ENCODE assay signal across 15 mouse cellular contexts in genomic region chr1:133125640-133126364, GRCm38 (mm10). TPM values are rescaled to one million over a fixed set of nuclear protein-coding genes. Genes with fewer than 3 reads are reported as not detected.
DNase-seq lines count a peak whose midpoint lies in the region; ATAC-seq and TF ChIP-seq lines count a peak whose summit lies in the region.
"Had no signal": no experiment of that assay in that cellular context is flagged by ENCODE, and none has a peak within 500 bp of the region (broad histone marks: within the 10 kb centered on the region; RNA-seq: fewer than 3 reads in every experiment).

No protein-coding gene starts in this region.

- TF ChIP-seq POLR2A in MEL (IDR thresholded peaks at IDR 0.05; ENCODE audit: control insufficient read depth in 1 of 2, insufficient read depth in 1 of 2, low read depth in 1 of 2, low read length in 2 of 2, poor library complexity in 1 of 2), result no peak
- TF ChIP-seq POLR2A in small intestine, adult 2 months (IDR thresholded peaks at IDR 0.05; ENCODE audit: low read depth, low read length), result no peak

- H3K36me3 ChIP-seq in hindbrain, embryonic 11.5 days (ENCODE audit: control insufficient read depth, insufficient read depth, low read length), result no peaks in the 10 kb centered on the region
- H3K36me3 ChIP-seq in hindbrain, embryonic 16.5 days (ENCODE audit: control insufficient read depth, insufficient read depth, low read length), result no peaks in the 10 kb centered on the region
- H3K36me3 ChIP-seq in lung, postnatal 0 days (ENCODE audit: insufficient read depth, low read length), result no peaks in the 10 kb centered on the region
- peaks cover 0 to 2% of the 10 kb centered on the region in 2 experiments; a peak in 2 of 4 replicates for H3K36me3 ChIP-seq in MEL (ENCODE audit: control insufficient read depth in 1 of 2, insufficient read depth in 2 of 2, low read length in 2 of 2)
- H3K36me3 ChIP-seq in small intestine, adult 2 months (ENCODE audit: control insufficient read depth, insufficient read depth, low read length), result no peaks in the 10 kb centered on the region
- H3K36me3 ChIP-seq in forebrain, embryonic 15.5 days, result no peaks in the 10 kb centered on the region
- H3K36me3 ChIP-seq: hindbrain, embryonic 15.5 days; limb, embryonic 13.5 days; midbrain, embryonic 13.5 days; neural tube, embryonic 12.5 days had no signal

- H3K27me3 ChIP-seq in hindbrain, embryonic 11.5 days (ENCODE audit: control insufficient read depth, insufficient read depth, low read length), result no peaks in the 10 kb centered on the region
- H3K27me3 ChIP-seq in hindbrain, embryonic 16.5 days (replicated peaks; ENCODE audit: control insufficient read depth, insufficient read depth, low read length), result no peaks in the 10 kb centered on the region
- H3K27me3 ChIP-seq in lung, postnatal 0 days (replicated peaks; ENCODE audit: insufficient read depth, low read length), result no peaks in the 10 kb centered on the region
- H3K27me3 ChIP-seq in MEL (ENCODE audit: control insufficient read depth in 1 of 2, insufficient read depth in 2 of 2, low read length in 2 of 2), result no peaks in the 10 kb centered on the region
- no peaks in the 10 kb centered on the region for H3K27me3 ChIP-seq in small intestine, adult 2 months (ENCODE audit: control insufficient read depth, insufficient read depth, low read length)
- H3K27me3 ChIP-seq in forebrain, embryonic 15.5 days, result no peaks in the 10 kb centered on the region
- H3K27me3 ChIP-seq: hindbrain, embryonic 15.5 days; limb, embryonic 13.5 days; midbrain, embryonic 13.5 days; neural tube, embryonic 12.5 days had no signal

- no peak overlapping the region for H3K27ac ChIP-seq in hindbrain, embryonic 11.5 days (ENCODE audit: low read depth, low read length)
- no peak overlapping the region for H3K27ac ChIP-seq in hindbrain, embryonic 16.5 days (ENCODE audit: low read depth, low read length)
- no peak overlapping the region for H3K27ac ChIP-seq in lung, postnatal 0 days (ENCODE audit: low read length)
- H3K27ac ChIP-seq in MEL (ENCODE audit: control insufficient read depth, low read depth, low read length), result no peak overlapping the region
- no peak overlapping the region for H3K27ac ChIP-seq in small intestine, adult 2 months (ENCODE audit: insufficient read depth, low read depth, low read length)
- H3K27ac ChIP-seq in forebrain, embryonic 15.5 days (replicated peaks), result no peak overlapping the region
- H3K27ac ChIP-seq: hindbrain, embryonic 15.5 days; limb, embryonic 13.5 days; midbrain, embryonic 13.5 days; neural tube, embryonic 12.5 days had no signal

- 92% methylated on average over 9 of the region's 9 CpGs for WGBS in hindbrain, embryonic 11.5 days
- WGBS in hindbrain, embryonic 16.5 days, result 88% methylated on average over 9 of the region's 9 CpGs
- WGBS in lung, postnatal 0 days, result 85% methylated on average over 9 of the region's 9 CpGs
- WGBS in small intestine, adult 2 months, result 89% methylated on average over 9 of the region's 9 CpGs
- 91% methylated on average over 9 of the region's 9 CpGs for WGBS in forebrain, embryonic 15.5 days

- no peak overlapping the region for H3K4me2 ChIP-seq in hindbrain, embryonic 11.5 days (replicated peaks; ENCODE audit: low read depth, low read length)
- H3K4me2 ChIP-seq in hindbrain, embryonic 16.5 days (ENCODE audit: low read length), result no peak overlapping the region
- no peak overlapping the region for H3K4me2 ChIP-seq in lung, postnatal 0 days (replicated peaks; ENCODE audit: low read depth, low read length)
- no peak overlapping the region for H3K4me2 ChIP-seq in forebrain, embryonic 15.5 days (replicated peaks)
- H3K4me2 ChIP-seq: hindbrain, embryonic 15.5 days; limb, embryonic 13.5 days; midbrain, embryonic 13.5 days; neural tube, embryonic 12.5 days had no signal

- ATAC-seq in hindbrain, embryonic 11.5 days (ENCODE audit: low FRiP score), result no peak
- no peak for ATAC-seq in hindbrain, embryonic 16.5 days
- no peak for ATAC-seq in lung, postnatal 0 days
- ATAC-seq in forebrain, embryonic 15.5 days (replicated peaks), result no peak
- ATAC-seq: midbrain, embryonic 13.5 days had no signal

- H3K4me3 ChIP-seq in hindbrain, embryonic 11.5 days (ENCODE audit: low read depth, low read length), result no peak overlapping the region
- H3K4me3 ChIP-seq in hindbrain, embryonic 16.5 days (ENCODE audit: low read length), result no peak overlapping the region
- H3K4me3 ChIP-seq in lung, postnatal 0 days (ENCODE audit: low read depth, low read length), result no peak overlapping the region
- no peak overlapping the region for H3K4me3 ChIP-seq in MEL (ENCODE audit: control insufficient read depth in 1 of 2, insufficient read depth in 1 of 2, low read depth in 2 of 2, low read length in 2 of 2)
- H3K4me3 ChIP-seq in small intestine, adult 2 months (ENCODE audit: low read depth, low read length), result no peak overlapping the region
- H3K4me3 ChIP-seq in forebrain, embryonic 15.5 days, result no peak overlapping the region
- H3K4me3 ChIP-seq: hindbrain, embryonic 15.5 days; limb, embryonic 13.5 days; midbrain, embryonic 13.5 days; neural tube, embryonic 12.5 days had no signal

- peaks cover 3% of the 10 kb centered on the region; the same call in 1 of the 2 replicates for H3K79me2 ChIP-seq in MEL (ENCODE audit: control insufficient read depth, insufficient read depth, low read length, poor library complexity)

- peak; percentile 29 for DNase-seq in hindbrain, embryonic 11.5 days (ENCODE audit: low spot score)
- DNase-seq in lung, postnatal 0 days (ENCODE audit: low spot score), result no peak
- DNase-seq in lung, postnatal 10 days, result no peak
- peak; percentile 57 for DNase-seq in MEL (ENCODE audit: low read depth, low spot score)
- no peak for DNase-seq in natural killer cell, adult 2 months (ENCODE audit: low spot score in 2 of 2)
- DNase-seq: adrenal gland, postnatal 25 days; kidney, postnatal 14 days; lung, postnatal 14 days had no signal

- TF ChIP-seq CTCF in lung, postnatal 0 days (IDR thresholded peaks at IDR 0.05), result peak; percentile 37; the same call in 1 of the 2 replicates
- peak; percentile 45 to 67 (median 60); a peak in 5 of 6 replicates for TF ChIP-seq CTCF in MEL (IDR thresholded peaks at IDR 0.05 in 2 of 3, conservative IDR thresholded peaks at IDR 0.05 in 1 of 3; ENCODE audit: control insufficient read depth in 1 of 3, insufficient read depth in 1 of 3, low read depth in 2 of 3, low read length in 3 of 3, poor library complexity in 1 of 3, severe bottlenecking in 1 of 3)
- peak; percentile 43; the same call in 1 of the 2 replicates for TF ChIP-seq CTCF in small intestine, adult 2 months (IDR thresholded peaks at IDR 0.05; ENCODE audit: extremely low read depth, insufficient read length, insufficient replicate concordance, low read depth, low read length)

- peaks cover 8% of the 10 kb centered on the region for H3K4me1 ChIP-seq in hindbrain, embryonic 11.5 days (replicated peaks; ENCODE audit: control insufficient read depth, insufficient read depth, low read length)
- peaks cover 4% of the 10 kb centered on the region; the same call in 1 of the 2 replicates for H3K4me1 ChIP-seq in hindbrain, embryonic 16.5 days (ENCODE audit: control insufficient read depth, insufficient read depth, low read depth, low read length)
- H3K4me1 ChIP-seq in lung, postnatal 0 days (ENCODE audit: insufficient read depth, low read depth, low read length), result no peaks in the 10 kb centered on the region; the same call in 1 of the 2 replicates
- peaks cover under 1 to 3% of the 10 kb centered on the region in 2 experiments; a peak in 2 of 4 replicates for H3K4me1 ChIP-seq in MEL (ENCODE audit: control insufficient read depth in 1 of 2, insufficient read depth in 2 of 2, low read length in 2 of 2)
- H3K4me1 ChIP-seq in small intestine, adult 2 months (ENCODE audit: control insufficient read depth, insufficient read depth, insufficient read length, low read length), result peaks cover 24% of the 10 kb centered on the region; the same call in 1 of the 2 replicates
- peaks cover 13% of the 10 kb centered on the region for H3K4me1 ChIP-seq in forebrain, embryonic 15.5 days

- no peak overlapping the region for H3K9ac ChIP-seq in hindbrain, embryonic 11.5 days (ENCODE audit: low read depth, low read length)
- no peak overlapping the region for H3K9ac ChIP-seq in hindbrain, embryonic 16.5 days (ENCODE audit: low read depth, low read length)
- no peak overlapping the region for H3K9ac ChIP-seq in lung, postnatal 0 days (replicated peaks; ENCODE audit: low read depth)
- H3K9ac ChIP-seq in MEL (ENCODE audit: control insufficient read depth, low read depth, low read length, poor library complexity, severe bottlenecking), result no peak overlapping the region
- H3K9ac ChIP-seq in forebrain, embryonic 15.5 days (replicated peaks), result no peak overlapping the region
- H3K9ac ChIP-seq: hindbrain, embryonic 15.5 days; limb, embryonic 13.5 days; midbrain, embryonic 13.5 days; neural tube, embryonic 12.5 days had no signal

- no peak for TF ChIP-seq EP300 in lung, postnatal 0 days (IDR thresholded peaks at IDR 0.05)
- no peak for TF ChIP-seq EP300 in MEL (IDR thresholded peaks at IDR 0.05; ENCODE audit: low read depth in 1 of 2, low read length in 2 of 2)

- no peaks in the 10 kb centered on the region for H3K9me3 ChIP-seq in hindbrain, embryonic 11.5 days (ENCODE audit: control insufficient read depth, low read length)
- H3K9me3 ChIP-seq in hindbrain, embryonic 16.5 days (ENCODE audit: control insufficient read depth, low read length), result no peaks in the 10 kb centered on the region
- H3K9me3 ChIP-seq in lung, postnatal 0 days (ENCODE audit: low read length), result no peaks in the 10 kb centered on the region
- no peaks in the 10 kb centered on the region for H3K9me3 ChIP-seq in MEL (replicated peaks; ENCODE audit: insufficient read depth, low read length)
- H3K9me3 ChIP-seq in forebrain, embryonic 15.5 days, result no peaks in the 10 kb centered on the region
- H3K9me3 ChIP-seq: hindbrain, embryonic 15.5 days; midbrain, embryonic 13.5 days; neural tube, embryonic 12.5 days had no signal

- TF ChIP-seq RAD21 in MEL (IDR thresholded peaks at IDR 0.05; ENCODE audit: low read depth, low read length), result peak; percentile 55

RNA-seq across cellular contexts. Expression of gene Ppp1r15b, which starts 5.1 kb away (rescaled TPM):
- polyA plus RNA-seq in hindbrain, embryonic 11.5 days (2014; fragmentation: Nextera tagmentation; extraction: Ambion mirVana), result 37.8 and 48.7 TPM in 2 replicates
- 22.2 and 29.1 TPM in 2 replicates for polyA plus RNA-seq in hindbrain, embryonic 16.5 days (2015; fragmentation: Nextera tagmentation; extraction: Ambion mirVana)
- polyA plus RNA-seq in lung, postnatal 0 days (2015; fragmentation: Nextera tagmentation; extraction: Ambion mirVana), result 19.5 and 20.0 TPM in 2 replicates
- total RNA-seq in MEL (2012; rRNA removed), result 53.1 and 60.9 TPM in 2 replicates
- polyA plus RNA-seq in MEL (2012; ENCODE audit: insufficient read depth in 1 of 2, insufficient read length in 2 of 2, low read depth in 1 of 2, low replicate concordance in 2 of 2, missing spikeins in 1 of 2), result 10 to 100 TPM in 1 of 2 experiments, not detected in 1; 56.3 TPM
- polyA plus RNA-seq in small intestine, adult 2 months (2012; rRNA removed), result 26.7 and 43.3 TPM in 2 replicates
- 31.8 and 32.0 TPM in 2 replicates for polyA plus RNA-seq in forebrain, embryonic 15.5 days (2015; fragmentation: Nextera tagmentation; extraction: Ambion mirVana)

RNA-seq across cellular contexts. Expression of gene Plekha6, which starts 38.2 kb away (rescaled TPM):
- 14.6 and 22.1 TPM in 2 replicates for polyA plus RNA-seq in hindbrain, embryonic 11.5 days (2014; fragmentation: Nextera tagmentation; extraction: Ambion mirVana)
- 15.0 TPM in 2 replicates for polyA plus RNA-seq in hindbrain, embryonic 16.5 days (2015; fragmentation: Nextera tagmentation; extraction: Ambion mirVana)
- 3.2 and 5.0 TPM in 2 replicates for polyA plus RNA-seq in lung, postnatal 0 days (2015; fragmentation: Nextera tagmentation; extraction: Ambion mirVana)
- 11.8 and 14.5 TPM in 2 replicates for total RNA-seq in MEL (2012; rRNA removed)
- polyA plus RNA-seq in MEL (2012; ENCODE audit: insufficient read depth in 1 of 2, insufficient read length in 2 of 2, low read depth in 1 of 2, low replicate concordance in 2 of 2, missing spikeins in 1 of 2), result 10 to 100 TPM in 1 of 2 experiments, not detected in 1; 28.5 TPM
- 37.1 and 104 TPM in 2 replicates for polyA plus RNA-seq in small intestine, adult 2 months (2012; rRNA removed)
- polyA plus RNA-seq in forebrain, embryonic 15.5 days (2015; fragmentation: Nextera tagmentation; extraction: Ambion mirVana), result 10.6 and 12.8 TPM in 2 replicates

Comparison
In these comparisons a context has a peak if more than half of its experiments do, and no peak if none do; other contexts are left out.
1. DNase-seq: peak in hindbrain, embryonic 11.5 days (single experiment) and MEL (single experiment); none in lung, postnatal 0 days (single experiment), lung, postnatal 10 days (single experiment) and natural killer cell, adult 2 months (0 of 2).
2. Peak in every context shown above with its lines, with median percentiles within 50 percentile points of each other: CTCF ChIP-seq.